Comparison of ENCODE assay signal across 8 mouse cellular contexts in genomic region chr5:20968963-20969362, GRCm38 (mm10). TPM values are rescaled to one million over a fixed set of nuclear protein-coding genes. Genes with fewer than 3 reads are reported as not detected.
A peak's percentile ranks its signal among the peaks of the same experiment; 100 is the strongest.
DNase-seq lines count a peak whose midpoint lies in the region; ATAC-seq and TF ChIP-seq lines count a peak whose summit lies in the region.

No protein-coding gene starts in this region.

- TF ChIP-seq CTCF in lung, embryonic 14.5 days (IDR thresholded peaks at IDR 0.05; ENCODE audit: low read depth), result peak; percentile 29; the same call in 1 of the 2 replicates

- H3K4me1 ChIP-seq in kidney, embryonic 15.5 days, result peaks cover 10% of the 10 kb centered on the region
- H3K4me1 ChIP-seq in lung, embryonic 14.5 days (ENCODE audit: insufficient read depth), result no peaks in the 10 kb centered on the region

- H3K27me3 ChIP-seq in kidney, embryonic 15.5 days, result no peaks in the 10 kb centered on the region
- H3K27me3 ChIP-seq in lung, embryonic 14.5 days (ENCODE audit: insufficient read depth, low read length), result no peaks in the 10 kb centered on the region

- no peak overlapping the region for H3K9ac ChIP-seq in kidney, embryonic 15.5 days
- H3K9ac ChIP-seq in lung, embryonic 14.5 days, result no peak overlapping the region

- H3K4me2 ChIP-seq in kidney, embryonic 15.5 days, result no peak overlapping the region
- no peak overlapping the region for H3K4me2 ChIP-seq in lung, embryonic 14.5 days

- no peaks in the 10 kb centered on the region for H3K36me3 ChIP-seq in kidney, embryonic 15.5 days
- H3K36me3 ChIP-seq in lung, embryonic 14.5 days (ENCODE audit: insufficient read depth), result no peaks in the 10 kb centered on the region

- 0 out of 2 replicates have a peak overlapping the region, but pooled peaks have one; percentile 45 for H3K27ac ChIP-seq in kidney, embryonic 15.5 days
- no peak overlapping the region for H3K27ac ChIP-seq in lung, embryonic 14.5 days (ENCODE audit: low read depth)

- DNase-seq in cerebellum, adult 9-11 months, result no peak
- DNase-seq in urinary bladder, postnatal 25 days (ENCODE audit: low spot score), result peak; percentile 34
- DNase-seq in urinary bladder, adult 2 months (ENCODE audit: low spot score), result no peak
- peak; percentile 39 for DNase-seq in embryo, embryonic 9.5 days (ENCODE audit: extremely low spot score)
- DNase-seq in lung, embryonic 14.5 days, result peak; percentile 57
- DNase-seq in spleen, adult 18-20 months, result peak; percentile 55 to 80

- no peak overlapping the region for H3K4me3 ChIP-seq in kidney, embryonic 15.5 days (replicated peaks)
- no peak overlapping the region for H3K4me3 ChIP-seq in lung, embryonic 14.5 days (ENCODE audit: low read depth, low read length)

- WGBS in kidney, embryonic 15.5 days, result 60% methylated on average over 9 of the region's 9 CpGs
- whole genome bisulfite sequencing in lung, embryonic 14.5 days, result 61% methylated on average over 9 of the region's 9 CpGs

- peak; percentile 31; the same call in 1 of the 2 replicates for ATAC-seq in cerebellum, adult (ENCODE audit: insufficient number of reproducible peaks, low FRiP score, low TSS enrichment)
- ATAC-seq in kidney, embryonic 15.5 days (replicated peaks; ENCODE audit: low FRiP score), result 0 out of 2 replicates have a peak, but pooled peaks have one; percentile 41
- ATAC-seq in lung, embryonic 14.5 days (ENCODE audit: insufficient read depth), result no peak

- H3K9me3 ChIP-seq in kidney, embryonic 15.5 days (replicated peaks), result no peaks in the 10 kb centered on the region
- H3K9me3 ChIP-seq in lung, embryonic 14.5 days (ENCODE audit: low read depth, low read length), result no peaks in the 10 kb centered on the region

RNA-seq across cellular contexts. Expression of gene Rsbn1l, which starts 12.8 kb away (rescaled TPM):
- 11.8 and 14.6 TPM in 2 replicates for polyA plus RNA-seq in urinary bladder, adult 2 months (2012; rRNA removed)
- 5.6 and 6.4 TPM in 2 replicates for polyA plus RNA-seq in kidney, embryonic 15.5 days (2015; fragmentation: Nextera tagmentation; extraction: Ambion mirVana)
- 6.8 and 9.0 TPM in 2 replicates for polyA plus RNA-seq in lung, embryonic 14.5 days (2014; fragmentation: Nextera tagmentation; extraction: Ambion mirVana)

Comparison
In these comparisons a context has a peak if more than half of its experiments do, and no peak if none do; other contexts are left out.
1. DNase-seq: peak in urinary bladder, postnatal 25 days (single experiment), embryo, embryonic 9.5 days (single experiment), lung, embryonic 14.5 days (single experiment) and spleen, adult 18-20 months (2 of 2); none in cerebellum, adult 9-11 months (single experiment) and urinary bladder, adult 2 months (single experiment).